Mouse (Mus musculus) embryo, embryonic 10.5 days (tissue): Measurements from ENCODE around the gene Aldh1l1.

Experiments used
- DNase-seq: peaks from one replicate; pipeline ENCODE4 v3.0.0-alpha.2; 2015; ENCODE audit warnings: low spot score

The Aldh1l1 gene

GRCm38 (mm10) chr6:90486176-90486921 is at the start of gene Aldh1l1:
Gene Aldh1l1 (plus strand): TSS chr6:90486427.
- no peak for DNase-seq

- DNase-seq: no peak
These were observed 49.2 kb upstream of the Aldh1l1 start for GRCm38 (mm10) chr6:90437041-90437440.

DNA sequence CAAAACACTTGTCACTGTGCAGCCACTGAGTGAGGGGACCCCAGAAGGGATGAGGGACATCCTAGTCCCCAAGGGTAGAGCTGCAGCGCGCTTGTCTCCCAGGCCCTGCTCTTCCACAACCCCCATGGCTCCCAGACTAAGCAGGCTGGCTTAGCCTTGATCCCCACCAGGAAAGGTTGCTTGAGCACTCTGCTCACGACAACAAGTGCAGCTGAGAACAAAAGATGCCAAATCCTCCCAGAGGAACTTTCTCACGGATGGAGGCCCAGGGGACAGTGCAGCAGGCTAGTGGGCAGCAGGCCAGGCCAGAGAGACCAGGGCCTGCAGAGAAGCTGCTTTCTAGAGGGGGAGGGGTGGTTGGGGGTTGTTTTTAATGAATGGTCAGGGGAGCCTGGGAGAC is 39.3 kb upstream of the Aldh1l1 start:
- no peak for DNase-seq

- peak; percentile 87 for DNase-seq
These were observed 36.0 kb upstream of the Aldh1l1 start for GRCm38 (mm10) chr6:90450179-90450578.

GRCm38 (mm10) chr6:90450697-90451096 is 35.5 kb upstream of the Aldh1l1 start:
- DNase-seq: no peak

DNA sequence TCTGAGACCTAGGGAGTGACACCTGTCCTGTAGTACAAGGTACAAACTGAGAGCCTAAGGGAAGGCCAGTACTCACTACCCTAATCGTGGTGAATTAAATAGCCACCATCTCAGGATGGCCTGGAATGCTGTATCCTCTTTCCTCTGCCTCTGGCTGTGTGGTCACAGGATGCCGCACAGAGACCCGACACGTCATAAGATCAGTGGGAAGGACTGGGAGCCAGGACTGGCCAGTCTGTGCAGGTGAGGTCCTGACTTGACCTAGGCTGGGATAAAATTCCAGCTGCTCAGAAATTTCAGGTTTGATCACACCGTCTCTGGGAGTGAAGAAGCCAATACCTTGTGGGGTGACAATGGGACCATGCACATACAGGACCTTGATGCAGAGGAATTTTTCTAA is 34.7 kb upstream of the Aldh1l1 start:
- no peak for DNase-seq

DNA sequence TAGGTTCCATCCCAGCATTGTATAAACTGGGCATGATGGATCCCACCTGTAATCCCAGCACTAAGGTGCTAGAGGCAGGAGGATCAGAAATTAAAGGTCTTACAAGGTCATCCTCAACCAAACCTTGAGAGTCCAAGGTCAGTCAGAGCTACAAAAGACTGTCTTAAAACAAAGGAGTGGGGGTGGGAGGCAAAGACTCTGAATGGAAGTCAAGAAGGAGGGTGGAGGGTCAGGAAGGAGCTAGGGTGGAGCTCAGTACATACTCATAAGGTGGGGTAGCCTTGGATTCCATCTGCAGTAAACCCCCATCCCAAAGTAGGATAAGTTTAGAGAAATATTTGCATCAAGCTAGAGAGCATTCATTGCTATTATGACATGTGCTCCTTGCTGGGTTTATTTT is 33.6 kb upstream of the Aldh1l1 start:
- no peak for DNase-seq

- no peak for DNase-seq
These were observed 32.5 kb upstream of the Aldh1l1 start for GRCm38 (mm10) chr6:90453751-90454150.

DNA sequence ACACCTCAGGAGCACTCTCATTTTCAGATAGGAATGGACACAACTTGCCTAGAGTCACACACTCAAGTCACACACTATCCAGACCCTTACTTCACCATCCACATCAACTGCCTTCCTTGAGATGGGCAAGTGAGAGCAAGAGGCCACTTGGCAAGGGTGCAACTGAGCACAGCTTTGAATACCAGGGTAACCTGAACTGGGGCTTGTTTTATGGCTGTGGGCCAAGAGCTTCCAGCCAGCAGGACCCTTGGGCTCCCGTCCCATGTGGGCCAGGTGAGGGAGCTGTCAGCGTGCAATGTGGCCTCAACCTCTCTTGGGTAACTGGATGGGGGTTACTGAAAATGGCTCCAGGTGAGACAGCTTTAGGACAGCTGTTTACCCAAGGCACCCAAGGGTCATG is 28.8 kb upstream of the Aldh1l1 start:
- DNase-seq: no peak

DNA sequence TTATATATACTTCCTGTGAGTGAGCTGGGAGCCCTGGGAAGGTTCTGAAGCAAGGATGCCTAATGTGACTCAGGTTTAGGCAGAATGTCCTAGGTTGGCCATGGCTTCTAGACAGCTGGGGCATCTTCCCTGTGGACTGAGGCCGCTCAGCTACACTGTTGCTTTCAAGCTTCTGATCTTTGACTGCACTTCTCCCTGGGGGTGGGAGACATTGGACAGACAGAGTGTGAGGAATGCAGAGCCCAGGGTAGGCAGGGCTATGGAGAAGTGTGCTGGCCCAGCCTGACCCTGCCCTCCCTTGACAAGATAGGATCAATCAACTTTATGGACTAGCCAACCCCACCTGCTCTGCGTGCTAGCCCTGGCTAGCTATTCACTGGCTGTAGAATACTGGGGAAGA is 25.0 kb upstream of the Aldh1l1 start:
- no peak for DNase-seq

GRCm38 (mm10) chr6:90461771-90462170 is 24.5 kb upstream of the Aldh1l1 start:
- DNase-seq: no peak

GRCm38 (mm10) chr6:90462181-90462706 is 24.0 kb upstream of the Aldh1l1 start, which contains the start of gene Klf15:
Gene Klf15 (plus strand): TSS chr6:90462576.
- DNase-seq: peak; percentile 86

DNA sequence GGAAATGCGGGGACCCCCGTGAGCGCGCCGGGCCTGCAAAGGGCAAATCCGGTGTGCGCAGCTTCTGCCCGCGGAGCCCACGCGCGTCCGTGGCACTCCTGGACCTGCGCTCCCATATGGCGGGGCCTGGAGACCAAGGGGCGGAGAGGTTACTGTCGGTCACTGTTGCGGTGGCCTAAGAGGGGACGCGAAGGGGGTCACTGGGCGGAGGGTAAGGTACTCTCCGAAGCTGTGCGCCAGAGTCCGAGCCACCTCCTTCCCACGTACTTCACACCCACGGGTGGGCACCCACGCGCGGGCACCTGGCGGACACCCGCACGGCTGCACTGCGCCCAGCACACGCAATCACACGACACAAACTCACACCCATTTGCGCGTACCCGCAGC is 23.4 kb upstream of the Aldh1l1 start:
- peak; percentile 24 for DNase-seq

DNA sequence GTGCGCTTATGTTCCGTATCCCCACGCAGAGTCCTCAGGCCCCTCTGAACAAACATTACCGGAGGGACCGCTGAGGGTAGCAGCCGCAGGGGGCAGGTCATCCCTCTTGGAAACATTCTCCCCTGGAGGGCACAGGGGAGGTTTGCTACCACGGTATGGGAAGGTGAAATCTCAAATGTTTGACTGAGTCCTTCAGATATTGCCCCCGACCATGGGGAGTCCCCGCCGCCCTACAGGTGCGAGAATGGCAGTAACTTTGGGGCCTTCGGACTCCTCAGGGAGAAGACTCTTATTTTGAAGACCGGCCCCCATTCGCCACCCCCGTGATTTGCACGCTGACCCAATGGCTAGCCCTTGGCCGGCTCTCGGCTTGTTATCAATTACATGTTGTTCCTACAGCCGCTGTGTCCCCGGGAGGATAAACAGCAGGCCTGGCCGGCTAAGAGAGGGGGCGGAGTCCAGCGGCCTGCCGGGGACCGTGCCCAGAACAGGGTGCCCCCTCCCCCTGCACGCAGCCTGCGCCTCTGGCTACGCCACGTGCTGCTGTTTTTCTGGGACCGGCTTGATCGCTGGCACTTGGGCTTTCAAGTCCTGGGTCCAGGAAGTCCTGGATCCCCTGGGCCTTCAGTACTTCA is 22.9 kb upstream of the Aldh1l1 start:
- DNase-seq: peak; percentile 84

DNA sequence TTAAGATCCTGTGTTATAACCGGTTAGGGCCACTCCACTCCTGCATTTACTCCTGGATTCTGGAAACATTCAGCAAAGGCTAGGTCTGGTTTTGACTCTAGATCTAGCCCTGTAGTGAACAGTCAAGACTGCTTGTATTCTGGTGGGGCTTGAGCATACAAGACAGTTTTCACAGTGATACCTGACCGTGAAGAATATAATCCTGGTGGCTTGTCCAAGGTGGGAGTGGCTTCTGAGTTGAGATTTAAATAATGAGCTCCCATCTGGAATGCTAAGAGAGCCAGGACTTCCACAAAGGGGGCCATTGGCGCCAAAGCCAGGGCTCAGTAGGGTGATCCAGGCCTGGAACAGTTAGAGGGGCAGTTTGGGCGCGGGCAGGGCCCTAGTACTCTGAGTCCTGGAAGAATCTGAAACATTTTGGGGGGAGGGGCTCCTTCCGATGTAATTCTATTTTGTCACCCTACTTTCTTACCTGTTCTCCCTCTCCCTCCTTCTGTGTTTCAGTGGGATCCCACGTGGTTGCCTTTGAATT is 22.3 kb upstream of the Aldh1l1 start:
- no peak for DNase-seq

GRCm38 (mm10) chr6:90465028-90465640 is 21.1 kb upstream of the Aldh1l1 start:
- no peak for DNase-seq

DNA sequence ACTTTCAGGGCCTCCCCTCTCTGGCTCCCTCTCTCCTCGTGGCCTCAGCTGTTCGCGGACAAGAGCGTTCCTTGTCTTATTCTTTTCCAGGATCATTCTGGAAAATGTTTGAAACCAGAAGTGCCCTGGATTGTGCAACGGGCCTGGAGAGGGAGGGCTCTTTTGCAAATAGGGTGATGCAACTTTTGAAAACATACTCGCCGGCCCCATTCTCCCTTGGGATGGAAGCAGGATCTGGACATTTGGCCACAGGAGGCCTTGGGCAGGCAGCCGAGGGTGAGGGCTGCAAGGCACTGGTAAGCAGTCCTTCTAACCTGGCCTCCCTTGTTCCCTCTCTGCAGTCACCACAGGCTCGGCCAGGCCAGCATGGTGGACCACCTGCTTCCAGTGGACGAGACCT is 20.1 kb upstream of the Aldh1l1 start:
- no peak for DNase-seq

GRCm38 (mm10) chr6:90466847-90467410 is 19.3 kb upstream of the Aldh1l1 start:
- DNase-seq: no peak

- DNase-seq: no peak
These were observed 18.0 kb upstream of the Aldh1l1 start for GRCm38 (mm10) chr6:90468216-90468615.

GRCm38 (mm10) chr6:90469041-90469440 is 17.2 kb upstream of the Aldh1l1 start:
- DNase-seq: no peak

- no peak for DNase-seq
These were observed 16.0 kb upstream of the Aldh1l1 start for GRCm38 (mm10) chr6:90470255-90470654.

DNA sequence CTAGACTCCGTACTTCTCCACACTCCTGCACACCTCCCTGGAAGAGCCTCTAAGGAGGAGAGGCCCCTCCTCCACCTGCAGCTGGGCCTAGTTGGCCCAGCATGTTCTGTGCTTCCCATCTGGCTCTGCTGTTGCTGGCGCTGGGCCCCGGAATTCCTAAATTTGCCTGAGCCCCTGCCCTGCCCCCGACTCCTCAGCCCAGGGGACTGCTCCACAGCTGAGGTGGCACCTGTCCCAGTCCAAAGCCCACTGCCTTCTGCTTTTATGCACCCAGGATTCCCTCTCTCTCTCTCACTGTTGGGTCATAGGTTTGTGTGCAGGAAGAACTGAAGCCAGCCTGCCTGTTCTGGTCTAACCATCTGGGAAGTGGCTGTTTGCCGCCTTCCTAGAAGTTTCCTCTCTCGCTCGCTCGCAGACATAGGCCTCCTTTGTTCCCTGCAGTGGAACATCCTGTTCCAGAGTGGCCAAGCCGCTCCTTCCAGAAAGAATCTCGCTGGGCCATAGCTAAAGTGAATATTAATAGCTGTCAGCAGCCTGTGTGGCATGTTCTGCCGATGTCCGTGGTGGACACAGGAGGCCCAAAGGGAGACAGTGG is 15.2 kb upstream of the Aldh1l1 start:
- DNase-seq: peak; percentile 15
